Mouse (Mus musculus): ENCODE measurements around the gene Abhd14b. TPM values are rescaled to one million over a fixed set of nuclear protein-coding genes. Genes with fewer than 3 reads are reported as not detected.

The Abhd14b gene
- polyA plus RNA-seq, 1 experiment from 2014 or later, result 15.2 TPM

DNA sequence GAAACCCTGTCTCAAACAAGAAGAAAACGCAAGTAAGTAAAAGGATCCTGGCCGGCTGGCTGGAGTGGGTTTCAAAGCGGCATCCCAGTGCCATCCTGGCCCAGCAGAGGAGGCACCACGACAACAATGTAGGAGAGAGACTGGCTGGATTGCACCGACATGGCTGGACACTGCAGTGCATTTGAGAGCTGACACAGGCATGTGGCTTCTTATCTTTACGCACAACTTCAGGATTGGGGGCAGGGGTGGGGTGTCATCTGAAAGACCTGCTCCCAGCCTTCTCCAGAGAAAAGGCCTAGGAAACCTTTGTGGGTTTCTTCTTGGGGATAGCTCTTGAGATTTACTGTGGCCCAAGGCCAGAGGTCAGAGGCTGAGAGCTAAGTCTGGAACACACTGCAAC is 35.5 kb upstream of the Abhd14b start:
- 36% methylated on average over 6 of the region's 6 CpGs for WGBS (ENCODE audit: insufficient replicate concordance)
- H3K27me3 ChIP-seq (replicated peaks), result peaks cover 17% of the 10 kb centered on the region; the same call in 1 of the 2 replicates
- H3K4me3 ChIP-seq, result peak overlapping the region; percentile 18; the same call in 1 of the 2 replicates
- peak; percentile 84 for ATAC-seq
- peak overlapping the region; percentile 61 for H3K4me2 ChIP-seq
- peak overlapping the region; percentile 48; the same call in 1 of the 2 replicates for H3K9ac ChIP-seq
- H3K36me3 ChIP-seq, result no peaks in the 10 kb centered on the region
- H3K4me1 ChIP-seq, result peaks cover 36% of the 10 kb centered on the region
- H3K9me3 ChIP-seq (replicated peaks), result peaks cover 5% of the 10 kb centered on the region
- peak overlapping the region; percentile 66 for H3K27ac ChIP-seq

- Histone ChIP-seq H3K4me2 (peak overlapping the region; percentile 61), H3K27me3 (replicated peaks) (peaks cover 19% of the 10 kb centered on the region), H3K4me1 (peaks cover 32% of the 10 kb centered on the region), H3K27ac (peak overlapping the region; percentile 66), H3K9me3 (replicated peaks) (peaks cover 5% of the 10 kb centered on the region), H3K9ac (no peak overlapping the region), H3K4me3 (no peak overlapping the region), H3K36me3 (no peaks in the 10 kb centered on the region)
- no peak for ATAC-seq
- 79% methylated on average over 3 of the region's 3 CpGs for WGBS (ENCODE audit: insufficient replicate concordance)
Observed at GRCm38 (mm10) chr9:106412210-106412609, 35.0 kb upstream of the Abhd14b start.

- no peak overlapping the region for H3K9ac ChIP-seq
- ATAC-seq, result no peak
- no peak overlapping the region for H3K4me3 ChIP-seq
- H3K36me3 ChIP-seq, result no peaks in the 10 kb centered on the region
- WGBS (ENCODE audit: insufficient replicate concordance), result 82% methylated on average over 5 of the region's 5 CpGs
- H3K27ac ChIP-seq, result no peak overlapping the region
- peaks cover 33% of the 10 kb centered on the region for H3K27me3 ChIP-seq (replicated peaks)
- peaks cover 43% of the 10 kb centered on the region for H3K4me1 ChIP-seq
- peaks cover 5% of the 10 kb centered on the region for H3K9me3 ChIP-seq (replicated peaks)
- no peak overlapping the region for H3K4me2 ChIP-seq
Observed at GRCm38 (mm10) chr9:106413606-106414005, 33.7 kb upstream of the Abhd14b start.

GRCm38 (mm10) chr9:106416826-106417225 is 30.4 kb upstream of the Abhd14b start:
- WGBS (ENCODE audit: insufficient replicate concordance), result 71% methylated on average over 6 of the region's 6 CpGs

GRCm38 (mm10) chr9:106417841-106418625 is 29.2 kb upstream of the Abhd14b start:
- H3K27ac ChIP-seq, result no peak overlapping the region
- H3K4me3 ChIP-seq, result peak overlapping the region; percentile 22
- no peak overlapping the region for H3K9ac ChIP-seq
- peak overlapping the region; percentile 57 for H3K4me2 ChIP-seq
- ATAC-seq, result no peak
- peaks cover 27% of the 10 kb centered on the region for H3K4me1 ChIP-seq
- peaks cover 62% of the 10 kb centered on the region for H3K27me3 ChIP-seq (replicated peaks)
- no peaks in the 10 kb centered on the region for H3K9me3 ChIP-seq (replicated peaks)
- no peaks in the 10 kb centered on the region for H3K36me3 ChIP-seq
- 22% methylated on average over 29 of the region's 29 CpGs for WGBS (ENCODE audit: insufficient replicate concordance)

More at GRCm38 (mm10) chr9:106416826-106417225, 30.4 kb upstream of the Abhd14b start:
- no peaks in the 10 kb centered on the region for H3K9me3 ChIP-seq (replicated peaks)
- peaks cover 61% of the 10 kb centered on the region for H3K27me3 ChIP-seq (replicated peaks)
- H3K4me3 ChIP-seq, result no peak overlapping the region
- no peak for ATAC-seq
- H3K4me1 ChIP-seq, result peaks cover 39% of the 10 kb centered on the region
- H3K27ac ChIP-seq, result no peak overlapping the region
- H3K4me2 ChIP-seq, result no peak overlapping the region
- H3K9ac ChIP-seq, result no peak overlapping the region
- H3K36me3 ChIP-seq, result no peaks in the 10 kb centered on the region

- 3% methylated on average over 2 of the region's 2 CpGs for WGBS (ENCODE audit: insufficient replicate concordance)
- H3K27me3 ChIP-seq (replicated peaks), result peaks cover 60% of the 10 kb centered on the region
- no peak overlapping the region for H3K27ac ChIP-seq
Observed at GRCm38 (mm10) chr9:106420608-106421007, 26.7 kb upstream of the Abhd14b start.

DNA sequence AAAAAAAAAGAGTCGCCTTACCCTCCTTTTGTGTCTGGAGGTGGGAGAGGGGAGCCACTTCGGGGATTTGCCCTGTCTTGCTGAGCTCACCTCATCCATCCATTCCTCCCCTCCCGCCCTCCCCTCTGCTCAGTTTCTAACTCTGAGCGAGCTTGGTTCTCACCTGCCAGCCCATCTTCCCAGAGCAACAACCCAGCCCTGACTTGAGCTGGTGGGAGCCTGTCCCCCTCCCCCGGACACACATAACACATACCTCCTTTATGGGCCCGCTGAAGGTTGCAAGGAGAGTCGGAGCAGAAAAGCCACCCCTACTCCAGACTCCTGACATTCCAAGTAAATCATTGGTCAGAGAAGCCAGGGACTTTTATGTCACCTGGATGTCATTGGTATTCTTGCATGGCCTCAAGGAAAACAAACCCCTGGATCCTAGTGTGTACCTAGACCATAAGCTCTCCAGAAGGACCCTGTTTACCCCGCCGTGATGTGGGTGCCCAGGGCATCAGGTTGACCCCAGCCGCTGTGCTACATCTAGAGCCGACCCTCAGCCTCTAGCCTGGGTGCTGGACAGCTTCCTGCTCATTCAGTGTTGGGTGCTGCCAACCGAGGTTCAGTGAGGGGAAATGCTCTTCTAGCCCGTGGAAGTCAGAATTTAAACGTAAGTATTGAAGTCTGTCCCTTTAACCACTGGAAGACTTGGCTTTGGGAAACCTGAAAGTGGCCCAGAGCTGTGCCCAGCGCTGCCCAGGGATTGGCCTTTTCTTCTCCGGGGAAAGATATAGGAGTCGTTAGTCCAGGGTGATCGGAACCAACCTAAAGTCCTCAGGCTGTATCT is 26.0 kb upstream of the Abhd14b start:
- 0 out of 2 replicates have a peak overlapping the region, but pooled peaks have one; percentile 2 for H3K4me3 ChIP-seq
- H3K4me2 ChIP-seq, result peak overlapping the region; percentile 21; the same call in 1 of the 2 replicates
- ATAC-seq, result peak; percentile 38; the same call in 1 of the 2 replicates
- 11% methylated on average over 18 of the region's 18 CpGs for WGBS (ENCODE audit: insufficient replicate concordance)
- H3K9ac ChIP-seq, result no peak overlapping the region
- peaks cover 59% of the 10 kb centered on the region for H3K27me3 ChIP-seq (replicated peaks)
- no peaks in the 10 kb centered on the region for H3K36me3 ChIP-seq
- peaks cover 27% of the 10 kb centered on the region for H3K4me1 ChIP-seq
- no peaks in the 10 kb centered on the region for H3K9me3 ChIP-seq (replicated peaks)
- H3K27ac ChIP-seq, result no peak overlapping the region

More at GRCm38 (mm10) chr9:106420608-106421007, 26.7 kb upstream of the Abhd14b start:
- no peak for ATAC-seq
- no peak overlapping the region for H3K4me2 ChIP-seq
- no peaks in the 10 kb centered on the region for H3K36me3 ChIP-seq
- H3K9me3 ChIP-seq (replicated peaks), result no peaks in the 10 kb centered on the region
- peaks cover 27% of the 10 kb centered on the region for H3K4me1 ChIP-seq
- H3K9ac ChIP-seq, result no peak overlapping the region
- H3K4me3 ChIP-seq, result no peak overlapping the region

GRCm38 (mm10) chr9:106421865-106422160 is 25.4 kb upstream of the Abhd14b start:
- peak; percentile 73 for ATAC-seq
- no peaks in the 10 kb centered on the region for H3K36me3 ChIP-seq
- 0% methylated on average over 3 of the region's 3 CpGs for WGBS (ENCODE audit: insufficient replicate concordance)
- peaks cover 27% of the 10 kb centered on the region for H3K4me1 ChIP-seq
- H3K9me3 ChIP-seq (replicated peaks), result no peaks in the 10 kb centered on the region
- 0 out of 2 replicates have a peak overlapping the region, but pooled peaks have one; percentile 2 for H3K4me3 ChIP-seq
- H3K4me2 ChIP-seq, result peak overlapping the region; percentile 21; the same call in 1 of the 2 replicates
- H3K27ac ChIP-seq, result no peak overlapping the region
- H3K9ac ChIP-seq, result no peak overlapping the region
- H3K27me3 ChIP-seq (replicated peaks), result peaks cover 54% of the 10 kb centered on the region

- Histone ChIP-seq H3K9ac (peak overlapping the region; percentile 57), H3K36me3 (peaks cover 37% of the 10 kb centered on the region), H3K4me3 (peak overlapping the region; percentile 89), H3K9me3 (replicated peaks) (no peaks in the 10 kb centered on the region), H3K4me2 (peak overlapping the region; percentile 80), H3K4me1 (peaks cover 38% of the 10 kb centered on the region), H3K27ac (peak overlapping the region; percentile 88), H3K27me3 (replicated peaks) (peaks cover 3% of the 10 kb centered on the region; the same call in 1 of the 2 replicates)
- WGBS (ENCODE audit: insufficient replicate concordance), result 19% methylated on average over 11 of the region's 11 CpGs
- ATAC-seq, result peak; percentile 31
Observed at GRCm38 (mm10) chr9:106428719-106429220, 18.5 kb upstream of the Abhd14b start.

DNA sequence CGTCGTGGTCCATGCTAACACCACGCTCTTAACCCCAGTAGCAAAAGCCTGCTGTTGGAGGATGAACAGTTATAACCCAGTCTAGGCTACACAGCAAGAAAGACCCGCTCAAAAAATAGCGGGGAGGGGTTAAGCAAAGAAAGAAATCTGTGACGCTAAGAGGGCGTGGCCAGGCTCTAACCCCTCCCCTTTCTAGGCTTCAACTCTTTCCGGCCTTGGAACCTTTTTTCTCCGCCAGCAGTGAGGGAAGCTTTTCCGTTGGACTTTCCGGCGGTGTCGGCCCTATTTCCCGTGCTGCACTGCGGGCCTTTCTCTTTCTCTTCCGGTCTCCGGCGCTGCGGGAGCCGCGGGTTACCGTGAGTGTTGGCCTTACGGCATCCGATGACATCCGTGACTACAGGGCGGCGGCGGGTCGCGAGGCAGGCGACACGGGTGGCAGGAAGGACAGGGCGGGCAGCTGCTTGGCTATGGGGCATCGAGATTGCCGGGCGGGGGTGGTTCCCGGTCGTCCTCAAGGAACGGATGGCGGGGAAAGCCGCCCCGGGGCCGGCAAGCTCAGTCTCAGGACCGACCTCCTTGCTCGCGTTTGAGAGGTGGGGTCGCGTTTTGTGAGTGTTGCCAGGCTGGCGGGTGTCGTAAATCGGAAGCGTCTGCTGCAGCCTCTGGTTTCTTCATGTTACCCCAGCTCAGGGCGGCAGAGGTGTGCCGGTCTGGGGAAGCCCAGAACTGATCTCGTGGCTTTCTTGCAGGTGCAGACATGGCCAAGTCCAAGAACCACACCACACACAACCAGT is 17.8 kb upstream of the Abhd14b start, which contains the start of gene Rpl29:
Gene Rpl29 (plus strand): TSS at position 234 of the 794 bp plus-strand sequence.
- H3K27me3 ChIP-seq (replicated peaks), result no peaks in the 10 kb centered on the region
- H3K9ac ChIP-seq, result peak within 1 kb of the TSS; percentile 96
- H3K36me3 ChIP-seq, result peaks cover 43% of the 10 kb centered on the region
- H3K27ac ChIP-seq, result peak within 1 kb of the TSS; percentile 88
- under 1% methylated on average over 55 of the region's 55 CpGs for WGBS (ENCODE audit: insufficient replicate concordance)
- H3K4me3 ChIP-seq, result peak within 1 kb of the TSS; percentile 89
- H3K4me2 ChIP-seq, result peak within 1 kb of the TSS; percentile 80
- no peaks in the 10 kb centered on the region for H3K9me3 ChIP-seq (replicated peaks)
- H3K4me1 ChIP-seq, result peaks cover 45% of the 10 kb centered on the region
- peak; percentile 84 for ATAC-seq

DNA sequence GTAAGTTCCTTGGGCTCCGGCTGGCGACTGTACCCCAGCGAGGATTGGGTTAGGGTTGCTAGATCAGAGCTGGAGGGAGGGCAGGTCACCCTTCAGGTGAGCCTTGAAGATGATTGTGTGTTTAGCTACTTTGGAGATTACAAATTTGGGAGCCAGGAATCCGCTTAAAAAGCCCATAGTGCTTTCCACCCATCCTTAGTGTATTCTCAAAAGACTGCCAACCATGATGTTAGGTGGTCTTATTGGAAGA is 17.3 kb upstream of the Abhd14b start:
- Histone ChIP-seq H3K27me3 (replicated peaks) (no peaks in the 10 kb centered on the region), H3K9ac (peak overlapping the region; percentile 96), H3K27ac (peak overlapping the region; percentile 88), H3K4me1 (peaks cover 50% of the 10 kb centered on the region), H3K4me3 (peak overlapping the region; percentile 89), H3K9me3 (replicated peaks) (no peaks in the 10 kb centered on the region), H3K4me2 (peak overlapping the region; percentile 80), H3K36me3 (peaks cover 48% of the 10 kb centered on the region)
- 1% methylated on average over 4 of the region's 4 CpGs for WGBS (ENCODE audit: insufficient replicate concordance)
- no peak for ATAC-seq

Measured in liver, embryonic 12.5 days (tissue).